Mouse (Mus musculus) fat pad, adult 2 months (tissue): ENCODE data around the gene Tph1.
"Not testable (repeated sequence)": the region's sequence is repeated elsewhere in the genome, so short reads cannot be mapped to it uniquely, and the experiment has no call there.

ENCODE experiments used
- DNase-seq: peaks from one replicate; pipeline ENCODE4 v3.0.0-alpha.2; 2011; ENCODE audit warnings: low read depth, low spot score; ENCODE audit errors: extremely low read depth

Gene Tph1

GRCm38 (mm10) chr7:46672160-46672672 is at the start of gene Tph1:
Tph1 (minus strand) TSS chr7:46672537.
- DNase-seq = no peak

- no peak for DNase-seq
These were observed 48.1 kb upstream of the Tph1 start for GRCm38 (mm10) chr7:46720460-46720859.

GRCm38 (mm10) chr7:46719526-46719925 is 47.2 kb upstream of the Tph1 start:
- DNase-seq = peak; percentile 79

- DNase-seq = no peak
These were observed 46.4 kb upstream of the Tph1 start for GRCm38 (mm10) chr7:46718591-46719270.

- no peak for DNase-seq
These were observed 44.6 kb upstream of the Tph1 start for GRCm38 (mm10) chr7:46716897-46717296.

GRCm38 (mm10) chr7:46715600-46715999 is 43.3 kb upstream of the Tph1 start, which contains the start of gene Saa3:
Saa3 (minus strand) TSS chr7:46715700.
- no peak for DNase-seq

- no peak for DNase-seq
These were observed 42.2 kb upstream of the Tph1 start for GRCm38 (mm10) chr7:46714518-46714917.

GRCm38 (mm10) chr7:46712250-46712649 is 39.9 kb upstream of the Tph1 start:
- no peak for DNase-seq

GRCm38 (mm10) chr7:46710390-46710844 is 38.1 kb upstream of the Tph1 start, which contains the start of gene Saal1:
Saal1 (minus strand) TSS chr7:46710680.
- DNase-seq = no peak

- no peak for DNase-seq
These were observed 28.2 kb upstream of the Tph1 start for GRCm38 (mm10) chr7:46700521-46701025.

GRCm38 (mm10) chr7:46696754-46697153 is 24.4 kb upstream of the Tph1 start:
- DNase-seq = no peak

GRCm38 (mm10) chr7:46686827-46687226 is 14.5 kb upstream of the Tph1 start:
- no peak for DNase-seq

GRCm38 (mm10) chr7:46680732-46681131 is 8.4 kb upstream of the Tph1 start:
- DNase-seq = no peak

GRCm38 (mm10) chr7:46679044-46679443 is 6.7 kb upstream of the Tph1 start:
- not testable (repeated sequence) for DNase-seq

GRCm38 (mm10) chr7:46678417-46678816 is 6.1 kb upstream of the Tph1 start:
- no peak for DNase-seq

GRCm38 (mm10) chr7:46676808-46677360 is 4.5 kb upstream of the Tph1 start:
- DNase-seq = no peak

GRCm38 (mm10) chr7:46675886-46676285 is 3.5 kb upstream of the Tph1 start:
- no peak for DNase-seq

GRCm38 (mm10) chr7:46675061-46675460 is 2.7 kb upstream of the Tph1 start:
- no peak for DNase-seq

GRCm38 (mm10) chr7:46667256-46667655 is 5.1 kb downstream of the Tph1 start:
- no peak for DNase-seq

GRCm38 (mm10) chr7:46665236-46665635 is 7.1 kb downstream of the Tph1 start:
- DNase-seq = no peak

- DNase-seq = no peak
These were observed 10.7 kb downstream of the Tph1 start for GRCm38 (mm10) chr7:46661591-46662090.

- no peak for DNase-seq
These were observed 20.1 kb downstream of the Tph1 start for GRCm38 (mm10) chr7:46652279-46652678.
